Mouse (Mus musculus): Measurements from ENCODE around the gene Psmb7. TPM values are rescaled to one million over a fixed set of nuclear protein-coding genes. Genes with fewer than 3 reads are reported as not detected.

The Psmb7 gene
- polyA plus RNA-seq, 1 experiment from 2014 or later = 271 TPM

GRCm38 (mm10) chr2:38597896-38598295 lies 46.0 kb downstream of the Psmb7 start:
- H3K36me3 ChIP-seq (ENCODE audit: control insufficient read depth, insufficient read depth, low read length) = no peaks in the 10 kb centered on the region
- H3K27ac ChIP-seq (ENCODE audit: low read depth, low read length) = no peak overlapping the region
- H3K4me2 ChIP-seq = no peak overlapping the region
- H3K9me3 ChIP-seq (ENCODE audit: control insufficient read depth, low read length) = no peaks in the 10 kb centered on the region
- 93% methylated on average over 1 of the region's 1 CpGs for WGBS
- H3K4me3 ChIP-seq (ENCODE audit: low read depth, low read length) = no peak overlapping the region
- H3K4me1 ChIP-seq (replicated peaks; ENCODE audit: control insufficient read depth, insufficient read depth, low read length) = no peaks in the 10 kb centered on the region
- ATAC-seq (replicated peaks; ENCODE audit: low FRiP score) (no peak), DNase-seq (ENCODE audit: low spot score) (no peak)
- no peak overlapping the region for H3K9ac ChIP-seq (ENCODE audit: low read depth, low read length)
- no peaks in the 10 kb centered on the region for H3K27me3 ChIP-seq (replicated peaks; ENCODE audit: control insufficient read depth, insufficient read depth, low read length)

GRCm38 (mm10) chr2:38594874-38595273 lies 49.0 kb downstream of the Psmb7 start:
- Histone ChIP-seq H3K4me2 (no peak overlapping the region), H3K36me3 (ENCODE audit: control insufficient read depth, insufficient read depth, low read length) (peaks cover 9% of the 10 kb centered on the region; the same call in 1 of the 2 replicates), H3K27ac (ENCODE audit: low read depth, low read length) (no peak overlapping the region), H3K9ac (ENCODE audit: low read depth, low read length) (no peak overlapping the region), H3K4me3 (ENCODE audit: low read depth, low read length) (no peak overlapping the region), H3K27me3 (replicated peaks; ENCODE audit: control insufficient read depth, insufficient read depth, low read length) (no peaks in the 10 kb centered on the region), H3K9me3 (ENCODE audit: control insufficient read depth, low read length) (no peaks in the 10 kb centered on the region), H3K4me1 (replicated peaks; ENCODE audit: control insufficient read depth, insufficient read depth, low read length) (0 out of 2 replicates have a peak, but pooled peaks cover 6% of the 10 kb centered on the region)
- WGBS = 81% methylated on average over 7 of the region's 7 CpGs
- ATAC-seq (replicated peaks; ENCODE audit: low FRiP score) (no peak), DNase-seq (ENCODE audit: low spot score) (no peak)

GRCm38 (mm10) chr2:38591751-38592459 lies 52.0 kb downstream of the Psmb7 start:
- DNase-seq (ENCODE audit: low spot score) = no peak
- Histone ChIP-seq H3K4me2 (no peak overlapping the region), H3K36me3 (ENCODE audit: control insufficient read depth, insufficient read depth, low read length) (peaks cover 22% of the 10 kb centered on the region; the same call in 1 of the 2 replicates), H3K4me1 (replicated peaks; ENCODE audit: control insufficient read depth, insufficient read depth, low read length) (0 out of 2 replicates have a peak, but pooled peaks cover 6% of the 10 kb centered on the region), H3K27me3 (replicated peaks; ENCODE audit: control insufficient read depth, insufficient read depth, low read length) (no peaks in the 10 kb centered on the region), H3K4me3 (ENCODE audit: low read depth, low read length) (no peak overlapping the region), H3K27ac (ENCODE audit: low read depth, low read length) (no peak overlapping the region), H3K9ac (ENCODE audit: low read depth, low read length) (no peak overlapping the region), H3K9me3 (ENCODE audit: control insufficient read depth, low read length) (no peaks in the 10 kb centered on the region)
- ATAC-seq (replicated peaks; ENCODE audit: low FRiP score) = no peak
- 75% methylated on average over 6 of the region's 6 CpGs for WGBS

GRCm38 (mm10) chr2:38586733-38587132 lies 57.2 kb downstream of the Psmb7 start:
- DNase-seq (ENCODE audit: low spot score) = no peak
- Histone ChIP-seq H3K4me1 (replicated peaks; ENCODE audit: control insufficient read depth, insufficient read depth, low read length) (peaks cover 8% of the 10 kb centered on the region; the same call in 1 of the 2 replicates), H3K36me3 (ENCODE audit: control insufficient read depth, insufficient read depth, low read length) (peaks cover 34% of the 10 kb centered on the region; the same call in 1 of the 2 replicates), H3K4me2 (no peak overlapping the region), H3K9ac (ENCODE audit: low read depth, low read length) (no peak overlapping the region), H3K4me3 (ENCODE audit: low read depth, low read length) (no peak overlapping the region), H3K9me3 (ENCODE audit: control insufficient read depth, low read length) (no peaks in the 10 kb centered on the region), H3K27me3 (replicated peaks; ENCODE audit: control insufficient read depth, insufficient read depth, low read length) (no peaks in the 10 kb centered on the region), H3K27ac (ENCODE audit: low read depth, low read length) (no peak overlapping the region)
- ATAC-seq (replicated peaks; ENCODE audit: low FRiP score) = no peak
- 71% methylated on average over 6 of the region's 6 CpGs for WGBS

GRCm38 (mm10) chr2:38585379-38585736 lies 58.5 kb downstream of the Psmb7 start:
- no peak for DNase-seq (ENCODE audit: low spot score)
- no peak overlapping the region for H3K27ac ChIP-seq (ENCODE audit: low read depth, low read length)

GRCm38 (mm10) chr2:38584514-38585378 lies 59.1 kb downstream of the Psmb7 start:
- ATAC-seq (replicated peaks; ENCODE audit: low FRiP score) = 0 out of 2 replicates have a peak, but pooled peaks have one; percentile 5

More at GRCm38 (mm10) chr2:38585379-38585736, 58.5 kb downstream of the Psmb7 start:
- Histone ChIP-seq H3K4me3 (ENCODE audit: low read depth, low read length) (no peak overlapping the region), H3K27me3 (replicated peaks; ENCODE audit: control insufficient read depth, insufficient read depth, low read length) (no peaks in the 10 kb centered on the region), H3K4me2 (no peak overlapping the region), H3K36me3 (ENCODE audit: control insufficient read depth, insufficient read depth, low read length) (peaks cover 32% of the 10 kb centered on the region; the same call in 1 of the 2 replicates), H3K9me3 (ENCODE audit: control insufficient read depth, low read length) (no peaks in the 10 kb centered on the region), H3K9ac (ENCODE audit: low read depth, low read length) (no peak overlapping the region), H3K4me1 (replicated peaks; ENCODE audit: control insufficient read depth, insufficient read depth, low read length) (peaks cover 5% of the 10 kb centered on the region; the same call in 1 of the 2 replicates)
- ATAC-seq (replicated peaks; ENCODE audit: low FRiP score) = peak; percentile 35; the same call in 1 of the 2 replicates
- WGBS = 66% methylated on average over 5 of the region's 5 CpGs

GRCm38 (mm10) chr2:38583982-38584381 lies 59.9 kb downstream of the Psmb7 start:
- WGBS = 83% methylated on average over 2 of the region's 2 CpGs
- H3K4me1 ChIP-seq (replicated peaks; ENCODE audit: control insufficient read depth, insufficient read depth, low read length) = peaks cover 5% of the 10 kb centered on the region; the same call in 1 of the 2 replicates
- ATAC-seq (replicated peaks; ENCODE audit: low FRiP score) (no peak), DNase-seq (ENCODE audit: low spot score) (no peak)
- peaks cover 27% of the 10 kb centered on the region; the same call in 1 of the 2 replicates for H3K36me3 ChIP-seq (ENCODE audit: control insufficient read depth, insufficient read depth, low read length)
- H3K9ac ChIP-seq (ENCODE audit: low read depth, low read length) = no peak overlapping the region
- no peaks in the 10 kb centered on the region for H3K9me3 ChIP-seq (ENCODE audit: control insufficient read depth, low read length)
- H3K27ac ChIP-seq (ENCODE audit: low read depth, low read length) = no peak overlapping the region
- no peak overlapping the region for H3K4me2 ChIP-seq
- no peak overlapping the region for H3K4me3 ChIP-seq (ENCODE audit: low read depth, low read length)
- no peaks in the 10 kb centered on the region for H3K27me3 ChIP-seq (replicated peaks; ENCODE audit: control insufficient read depth, insufficient read depth, low read length)

More at GRCm38 (mm10) chr2:38584514-38585378, 59.1 kb downstream of the Psmb7 start:
- no peaks in the 10 kb centered on the region for H3K9me3 ChIP-seq (ENCODE audit: control insufficient read depth, low read length)
- no peaks in the 10 kb centered on the region for H3K27me3 ChIP-seq (replicated peaks; ENCODE audit: control insufficient read depth, insufficient read depth, low read length)
- peaks cover 5% of the 10 kb centered on the region; the same call in 1 of the 2 replicates for H3K4me1 ChIP-seq (replicated peaks; ENCODE audit: control insufficient read depth, insufficient read depth, low read length)
- H3K27ac ChIP-seq (ENCODE audit: low read depth, low read length) = no peak overlapping the region
- WGBS = 64% methylated on average over 13 of the region's 13 CpGs
- H3K4me3 ChIP-seq (ENCODE audit: low read depth, low read length) = no peak overlapping the region
- peaks cover 26% of the 10 kb centered on the region; the same call in 1 of the 2 replicates for H3K36me3 ChIP-seq (ENCODE audit: control insufficient read depth, insufficient read depth, low read length)
- DNase-seq (ENCODE audit: low spot score) = no peak
- no peak overlapping the region for H3K4me2 ChIP-seq
- H3K9ac ChIP-seq (ENCODE audit: low read depth, low read length) = no peak overlapping the region

GRCm38 (mm10) chr2:38579528-38579927 lies 64.4 kb downstream of the Psmb7 start:
- Histone ChIP-seq H3K4me1 (replicated peaks; ENCODE audit: control insufficient read depth, insufficient read depth, low read length) (no peaks in the 10 kb centered on the region), H3K9me3 (ENCODE audit: control insufficient read depth, low read length) (no peaks in the 10 kb centered on the region), H3K27me3 (replicated peaks; ENCODE audit: control insufficient read depth, insufficient read depth, low read length) (no peaks in the 10 kb centered on the region), H3K4me3 (ENCODE audit: low read depth, low read length) (no peak overlapping the region), H3K36me3 (ENCODE audit: control insufficient read depth, insufficient read depth, low read length) (peaks cover 9% of the 10 kb centered on the region; the same call in 1 of the 2 replicates), H3K27ac (ENCODE audit: low read depth, low read length) (no peak overlapping the region), H3K9ac (ENCODE audit: low read depth, low read length) (no peak overlapping the region), H3K4me2 (no peak overlapping the region)
- WGBS = 83% methylated on average over 1 of the region's 1 CpGs
- DNase-seq (ENCODE audit: low spot score) = no peak
- ATAC-seq (replicated peaks; ENCODE audit: low FRiP score) = no peak
